Mouse (Mus musculus) hindbrain, postnatal 0 days (tissue): ENCODE measurements around the gene Tmem26. TPM values are rescaled to one million over a fixed set of nuclear protein-coding genes. Genes with fewer than 3 reads are reported as not detected.

Source experiments
- ATAC-seq: fragments of 200-750 bp; cut with Nextera tagmentation; 2 replicates; pipeline ENCODE4 v1.8.0; 2017; ENCODE audit warnings: mild to moderate bottlenecking, moderate TSS enrichment, moderate library complexity
- DNase-seq: peaks from one replicate; pipeline ENCODE4 v3.0.0-alpha.2; 2015; ENCODE audit warnings: low spot score
- H3K27ac ChIP-seq: fragments of 300-500 bp; sonication (generic); 2 replicates; pipeline ENCODE4 v1.5.1; 2014; ENCODE audit warnings: mild to moderate bottlenecking
- H3K27me3 ChIP-seq: fragments of 300-500 bp; sonication (generic); 2 replicates; pipeline ENCODE4 v1.6.1; 2014; ENCODE audit warnings: low read length, mixed read lengths; ENCODE audit not compliant: insufficient read depth
- H3K36me3 ChIP-seq: fragments of 300-500 bp; sonication (generic); 2 replicates; pipeline ENCODE4 v1.6.1; 2014; ENCODE audit warnings: low read length, mixed read lengths; ENCODE audit not compliant: insufficient read depth
- H3K4me1 ChIP-seq: fragments of 300-500 bp; sonication (generic); 2 replicates; pipeline ENCODE4 v1.6.1; 2014; ENCODE audit warnings: antibody characterized with exemption, low read length, mixed read lengths; ENCODE audit not compliant: insufficient read depth
- H3K4me2 ChIP-seq: fragments of 300-500 bp; sonication (generic); 2 replicates; pipeline ENCODE4 v1.6.1; 2014; ENCODE audit warnings: low read depth, mild to moderate bottlenecking, low read length, moderate library complexity, mixed read lengths
- H3K4me3 ChIP-seq: fragments of 300-500 bp; sonication (generic); 2 replicates; pipeline ENCODE4 v1.5.1; 2014; ENCODE audit warnings: low read length
- H3K9ac ChIP-seq: fragments of 300-500 bp; sonication (generic); replicated peaks from 2 replicates; pipeline ENCODE4 v1.6.1; 2014; ENCODE audit warnings: mild to moderate bottlenecking, low read length, moderate library complexity, mixed read lengths
- H3K9me3 ChIP-seq: fragments of 300-500 bp; sonication (generic); 2 replicates; pipeline ENCODE4 v1.6.1; 2016; ENCODE audit warnings: low read length, mixed read lengths
- CTCF ChIP-seq: IDR thresholded peaks from 2 replicates; pipeline ENCODE4 v1.5.1; 2016; ENCODE audit warnings: antibody characterized with exemption, control low read depth, low read depth
- WGBS: fragments of 180-500 bp; shearing (Covaris S2); extraction: QIAGEN DNeasy Blood & Tissue Kit; methylation state at CpG from one replicate; pipeline ENCODE4 v1.1.7; 2014; 5-methylcytosine and 5-hydroxymethylcytosine counted together
- polyA plus RNA-seq: library from polyadenylated mRNA; unstranded; fragments of >200 nt; fragmentation: Nextera tagmentation; extraction: Ambion mirVana; gene quantifications from 2 replicates; pipeline ENCODE4 v1.2.1, GENCODE M21; 2015
- total RNA-seq: library from RNA; depleted of rRNA; stranded (reverse); fragments of >200 nt; gene quantifications from 2 replicates; pipeline ENCODE4 v1.2.3, GENCODE M21; 2014; rRNA removed

Tmem26 gene
- total and polyA plus RNA-seq, 2 experiments from 2014 or later = 4.7 to 6.6 TPM

- 82% methylated on average over 4 of the region's 4 CpGs for WGBS
- no peak for TF ChIP-seq CTCF
These were observed 93.8 kb downstream of the Tmem26 start for GRCm38 (mm10) chr10:68817281-68817680.

DNA sequence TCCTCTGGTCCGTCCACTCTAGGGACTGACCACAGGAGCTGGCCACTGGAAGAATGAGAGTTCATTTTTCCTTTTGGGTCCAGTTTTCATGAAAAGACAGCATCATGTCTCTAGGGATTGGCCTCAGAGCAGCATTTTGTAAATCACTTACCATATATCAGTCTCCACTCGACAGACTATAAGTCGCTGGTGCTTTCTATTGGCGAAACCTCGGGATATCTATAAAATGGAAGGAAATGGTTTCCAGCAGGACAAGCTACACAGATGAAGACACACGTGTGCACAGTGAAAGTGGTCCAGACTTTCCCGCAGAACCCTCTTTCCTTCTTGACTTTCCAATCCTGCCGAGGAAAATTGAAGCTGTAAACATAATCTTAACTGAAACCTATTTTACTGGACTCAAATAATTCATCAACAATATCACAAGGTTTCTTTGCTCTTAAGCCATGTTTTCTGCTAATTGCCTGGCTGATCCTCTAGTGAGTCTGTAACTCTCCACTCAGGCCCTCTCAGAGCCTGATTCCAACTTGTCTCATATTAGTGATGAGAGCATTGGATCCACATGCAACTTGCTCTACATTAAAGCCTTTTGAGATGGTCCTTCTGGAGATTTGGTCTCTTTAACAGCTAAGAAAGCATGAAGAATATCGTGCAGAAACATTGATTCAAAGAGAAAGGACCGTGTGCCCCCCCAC lies 94.8 kb downstream of the Tmem26 start:
- Histone ChIP-seq H3K9me3 (no peaks in the 10 kb centered on the region), H3K4me1 (no peaks in the 10 kb centered on the region), H3K4me3 (no peak overlapping the region), H3K9ac (no peak overlapping the region), H3K27me3 (no peaks in the 10 kb centered on the region), H3K36me3 (no peaks in the 10 kb centered on the region), H3K4me2 (no peak overlapping the region), H3K27ac (no peak overlapping the region)
- TF ChIP-seq CTCF = no peak
- ATAC-seq = no peak
- 79% methylated on average over 10 of the region's 10 CpGs for WGBS
- no peak for DNase-seq

More at GRCm38 (mm10) chr10:68817281-68817680, 93.8 kb downstream of the Tmem26 start:
- Histone ChIP-seq H3K27me3 (no peaks in the 10 kb centered on the region), H3K9me3 (no peaks in the 10 kb centered on the region), H3K4me3 (no peak overlapping the region), H3K4me1 (no peaks in the 10 kb centered on the region), H3K9ac (no peak overlapping the region), H3K36me3 (no peaks in the 10 kb centered on the region), H3K4me2 (no peak overlapping the region), H3K27ac (no peak overlapping the region)
- no peak for ATAC-seq
- DNase-seq = no peak

GRCm38 (mm10) chr10:68824519-68824918 lies 101.1 kb downstream of the Tmem26 start:
- no peak overlapping the region for H3K4me3 ChIP-seq
- no peaks in the 10 kb centered on the region for H3K9me3 ChIP-seq
- TF ChIP-seq CTCF = no peak
- H3K4me2 ChIP-seq = no peak overlapping the region
- no peaks in the 10 kb centered on the region for H3K4me1 ChIP-seq
- DNase-seq (no peak), ATAC-seq (no peak)
- no peak overlapping the region for H3K9ac ChIP-seq
- H3K27ac ChIP-seq = no peak overlapping the region
- H3K36me3 ChIP-seq = no peaks in the 10 kb centered on the region
- no peaks in the 10 kb centered on the region for H3K27me3 ChIP-seq
- WGBS = 89% methylated on average over 4 of the region's 4 CpGs

Other genes with a start within 250 kb of the Tmem26 start
- 0.94 and 4.3 TPM in 2 replicates for gene Cabcoco1, start 181.8 kb upstream of the Tmem26 start, total RNA-seq
- gene Cabcoco1, start 181.8 kb upstream of the Tmem26 start, polyA plus RNA-seq = 5.4 and 6.4 TPM in 2 replicates